Mouse (Mus musculus): ENCODE results near the gene Ube2e3. TPM values are rescaled to one million over a fixed set of nuclear protein-coding genes. Genes with fewer than 3 reads are reported as not detected.

Gene Ube2e3
- polyA plus RNA-seq (2012; rRNA removed): 15.6 and 15.8 TPM in 2 replicates

DNA sequence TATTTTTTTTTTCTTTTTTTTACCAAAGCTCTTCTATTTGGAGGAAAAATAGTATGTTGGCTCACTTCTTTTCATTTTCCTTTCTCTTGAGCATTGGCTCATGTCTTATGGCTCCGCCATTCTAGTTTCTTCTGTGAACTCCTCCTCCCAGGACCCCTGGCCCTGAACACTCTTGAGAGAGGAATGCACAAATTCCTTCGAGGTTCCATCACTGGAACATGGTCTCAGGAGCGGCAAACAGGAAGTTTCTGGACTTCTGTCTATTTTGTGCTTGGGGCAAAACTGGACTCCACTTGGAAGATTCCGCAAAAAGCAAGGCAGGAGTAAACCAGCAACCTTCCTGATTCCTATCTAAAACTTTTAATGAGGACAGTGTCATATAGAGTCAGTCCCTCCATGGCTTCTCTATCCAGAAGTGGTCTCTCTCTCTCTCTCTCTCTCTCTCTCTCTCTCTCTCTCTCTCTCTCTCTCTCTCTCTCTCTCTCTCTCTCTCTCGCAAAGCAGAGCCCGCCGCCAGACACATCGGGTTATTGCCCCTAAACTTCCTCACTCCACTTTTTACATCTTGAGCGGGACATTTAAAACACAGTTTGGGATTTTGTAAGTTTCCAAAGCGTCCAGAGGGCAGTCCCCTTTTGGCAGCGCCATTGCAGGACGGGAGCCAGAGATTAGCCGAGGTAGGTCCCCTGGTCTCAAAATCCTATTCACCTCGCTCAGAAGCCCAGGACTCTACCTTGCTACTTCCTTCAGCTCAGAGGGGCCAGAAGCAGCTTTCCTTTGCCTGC, at the start of gene Ube2e3:
Ube2e3 (plus strand) TSS at position 399 of the 785 bp plus-strand sequence.
- no peak for DNase-seq (ENCODE audit: low read depth, low spot score)
- WGBS: 14% methylated on average over 14 of the region's 14 CpGs

DNA sequence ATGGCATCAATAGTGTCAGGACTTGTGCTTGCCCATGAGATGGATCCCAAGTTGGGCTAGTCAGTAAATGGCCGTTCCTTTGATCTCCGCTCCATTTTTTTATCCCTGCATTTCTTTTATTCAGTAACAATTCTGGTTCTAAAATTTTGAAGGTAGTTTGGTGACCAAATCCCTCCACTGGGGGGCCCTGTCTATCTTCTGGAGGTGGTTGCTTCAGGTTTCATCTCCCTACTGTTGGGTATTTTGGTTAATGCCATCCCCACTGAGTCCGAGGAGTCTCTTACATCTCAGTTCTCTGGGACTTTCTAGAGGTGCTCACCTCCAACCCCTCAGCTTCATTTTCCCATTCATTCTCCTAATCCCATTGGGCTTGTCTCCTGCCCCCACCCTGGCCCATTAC, 38.0 kb upstream of the Ube2e3 start:
- WGBS: 95% methylated on average over 3 of the region's 3 CpGs
- no peak for DNase-seq (ENCODE audit: low read depth, low spot score)

DNA sequence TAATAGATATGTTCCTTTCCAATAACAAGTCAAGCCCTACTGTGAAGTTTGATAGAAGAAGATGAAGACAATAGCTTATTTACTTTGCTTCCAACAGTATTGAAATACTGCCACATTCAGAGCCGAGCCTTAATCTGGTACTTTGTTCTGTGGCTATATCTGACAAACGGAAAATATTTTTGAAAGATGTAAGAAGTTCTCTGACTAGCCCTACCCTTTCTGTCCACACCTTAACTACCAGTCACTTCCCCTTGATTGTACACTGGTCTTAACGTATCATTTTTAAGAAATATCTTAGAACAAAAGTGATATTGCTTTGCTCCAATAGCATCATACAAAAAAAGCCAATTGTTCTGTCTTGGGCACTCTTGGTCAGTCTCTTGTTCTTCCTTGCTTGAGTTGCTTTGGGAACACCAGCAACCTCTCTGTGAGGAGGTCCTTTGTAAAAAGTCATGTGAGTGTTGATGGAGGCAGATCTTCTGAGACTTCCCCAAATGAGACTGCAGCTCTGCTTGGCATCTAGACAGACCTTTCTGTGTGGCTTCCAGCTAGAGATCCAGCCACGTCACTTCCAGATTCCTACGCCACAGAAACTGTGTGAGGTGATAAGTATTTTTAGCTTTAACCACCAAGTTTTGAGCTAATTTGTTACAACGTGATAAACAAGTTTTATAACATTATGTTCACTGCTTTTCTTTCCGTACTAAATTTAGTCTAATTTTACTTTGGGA, 26.3 kb upstream of the Ube2e3 start:
- 75% methylated on average over 7 of the region's 7 CpGs for WGBS
- no peak for DNase-seq (ENCODE audit: low read depth, low spot score)

- no peak for DNase-seq (ENCODE audit: low read depth, low spot score)
- WGBS: 88% methylated on average over 5 of the region's 5 CpGs
Measured at GRCm38 (mm10) chr2:78844365-78844764, 23.6 kb upstream of the Ube2e3 start.

DNA sequence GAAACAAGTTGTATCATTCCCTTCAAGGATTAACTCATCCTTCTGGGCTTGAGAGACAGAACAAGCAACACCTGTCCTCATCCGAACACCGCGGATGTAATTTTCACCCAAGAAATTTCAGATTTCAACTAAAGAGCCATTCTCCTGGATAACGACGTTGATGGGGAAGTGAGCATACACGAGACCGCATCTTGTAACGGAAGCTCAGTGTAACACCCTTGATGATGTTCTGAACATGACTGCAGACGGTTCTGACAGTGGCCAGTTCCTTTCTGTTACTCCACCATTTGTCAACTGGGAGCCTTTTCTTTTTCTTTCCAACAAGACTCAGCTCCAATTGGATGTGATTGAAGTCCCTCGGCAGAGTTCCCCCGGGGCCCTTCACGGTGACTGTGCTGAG, 22.6 kb upstream of the Ube2e3 start:
- no peak for DNase-seq (ENCODE audit: low read depth, low spot score)
- WGBS: 89% methylated on average over 12 of the region's 12 CpGs

- 82% methylated on average over 10 of the region's 10 CpGs for WGBS
- DNase-seq (ENCODE audit: low read depth, low spot score): no peak
Measured at GRCm38 (mm10) chr2:78845717-78846116, 22.2 kb upstream of the Ube2e3 start.

DNA sequence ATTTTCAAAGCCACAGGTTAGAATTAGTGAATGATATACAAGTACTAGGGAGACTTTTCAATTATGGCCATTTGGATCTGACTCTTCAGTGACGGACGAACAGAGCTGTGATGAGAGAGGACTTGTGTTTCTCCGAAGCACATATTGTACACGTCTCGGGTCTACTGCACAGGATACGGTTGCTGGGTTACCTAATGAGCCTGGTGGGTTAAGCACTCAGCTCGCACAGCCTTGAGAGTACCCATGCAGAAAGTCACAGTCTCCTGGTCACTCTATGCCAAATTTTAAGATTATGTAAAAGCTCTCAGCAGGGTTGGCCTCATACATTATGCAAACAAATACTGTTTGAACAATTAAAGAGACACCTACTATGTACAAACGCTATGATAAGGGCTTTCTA, 13.6 kb upstream of the Ube2e3 start:
- WGBS: 86% methylated on average over 8 of the region's 8 CpGs
- DNase-seq (ENCODE audit: low read depth, low spot score): no peak

- DNase-seq (ENCODE audit: low read depth, low spot score): no peak
- 72% methylated on average over 6 of the region's 6 CpGs for WGBS
Measured at GRCm38 (mm10) chr2:78858628-78859027, 9.3 kb upstream of the Ube2e3 start.

GRCm38 (mm10) chr2:78859266-78860087, 8.4 kb upstream of the Ube2e3 start:
- 76% methylated on average over 12 of the region's 12 CpGs for WGBS

DNA sequence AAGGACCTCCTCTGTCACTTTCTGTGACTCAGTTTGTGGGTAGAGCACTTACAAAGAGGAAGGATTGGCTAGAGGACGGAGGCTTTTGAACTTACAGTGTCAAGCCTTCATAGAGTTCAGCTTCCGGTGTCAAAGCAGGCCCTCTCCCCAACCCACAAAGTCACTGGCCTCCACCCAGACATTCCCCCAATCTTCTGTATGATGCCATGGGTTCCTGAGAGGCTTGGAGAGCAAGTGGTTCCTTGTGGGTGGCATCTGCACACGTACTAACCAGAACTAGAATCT, 7.9 kb upstream of the Ube2e3 start:
- no peak for DNase-seq (ENCODE audit: low read depth, low spot score)
- WGBS: 90% methylated on average over 3 of the region's 3 CpGs

More at GRCm38 (mm10) chr2:78859266-78860087, 8.4 kb upstream of the Ube2e3 start:
- DNase-seq (ENCODE audit: low read depth, low spot score): no peak

GRCm38 (mm10) chr2:78864116-78864515, 3.8 kb upstream of the Ube2e3 start:
- 94% methylated on average over 3 of the region's 3 CpGs for WGBS
- DNase-seq (ENCODE audit: low read depth, low spot score): no peak

DNA sequence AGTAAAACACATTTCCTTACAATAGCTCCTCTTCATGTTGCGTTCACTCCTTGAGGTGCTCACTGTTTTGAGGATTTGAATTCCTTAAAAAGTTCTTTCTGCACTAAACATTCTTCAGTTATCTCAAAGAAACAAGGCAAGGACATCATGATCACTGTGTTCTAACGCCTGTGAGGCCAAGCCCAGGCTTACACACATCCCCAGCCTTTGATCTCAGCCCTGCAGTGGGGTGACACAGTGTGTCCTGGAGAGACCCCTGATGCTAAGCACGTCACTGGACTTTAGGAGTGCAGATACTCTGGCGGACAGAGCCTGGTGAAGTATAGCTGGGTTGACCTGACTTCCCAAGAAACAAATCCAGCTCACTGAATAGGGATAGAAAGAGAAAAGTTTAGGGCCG, 3.1 kb upstream of the Ube2e3 start:
- WGBS: 87% methylated on average over 5 of the region's 5 CpGs
- DNase-seq (ENCODE audit: low read depth, low spot score): no peak

- under 1% methylated on average over 34 of the region's 44 CpGs for WGBS
- no peak for DNase-seq (ENCODE audit: low read depth, low spot score)
Measured at GRCm38 (mm10) chr2:78868511-78868854, 559 bp downstream of the Ube2e3 start.

DNA sequence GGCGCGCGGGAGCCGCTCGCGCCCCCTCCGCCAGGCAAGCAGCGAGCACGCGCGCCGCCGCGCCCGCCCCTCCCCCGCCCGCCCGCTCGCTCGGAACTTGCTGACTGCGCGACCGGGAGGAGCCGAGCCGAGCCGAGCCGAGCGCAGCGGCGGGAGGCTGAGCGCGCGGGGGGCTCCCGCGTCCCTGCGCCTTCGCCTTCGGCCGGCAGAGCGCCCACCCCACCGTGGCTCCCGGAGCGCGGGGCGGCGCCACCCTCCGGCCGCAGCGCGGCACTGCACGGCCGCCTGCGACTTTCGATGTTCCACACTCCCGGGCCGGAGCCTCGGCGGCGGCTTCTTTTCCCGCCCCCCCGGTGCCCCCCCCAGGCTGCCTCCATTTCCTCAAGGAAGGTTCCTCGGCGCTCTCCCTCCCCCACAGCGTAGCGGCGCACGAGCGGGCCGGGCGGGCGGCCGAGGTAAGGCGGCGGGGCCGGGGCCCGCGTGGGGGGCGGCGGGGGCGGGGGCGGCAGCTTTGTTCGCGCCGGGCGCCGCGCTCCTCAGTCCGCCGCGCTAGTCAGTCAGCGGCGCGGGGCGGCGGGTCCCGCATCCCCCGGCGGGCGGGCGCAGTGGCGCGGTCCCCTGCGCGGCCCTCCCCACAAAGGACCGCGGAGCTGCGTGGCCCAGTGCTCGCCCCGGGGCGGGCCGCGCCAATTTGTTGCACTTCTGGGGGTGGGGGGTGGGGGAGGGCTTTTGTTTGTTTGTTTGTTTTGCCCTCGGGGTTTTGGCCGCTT, 1.2 kb downstream of the Ube2e3 start:
- no peak for DNase-seq (ENCODE audit: low read depth, low spot score)
- WGBS: 1% methylated on average over 107 of the region's 114 CpGs

DNA sequence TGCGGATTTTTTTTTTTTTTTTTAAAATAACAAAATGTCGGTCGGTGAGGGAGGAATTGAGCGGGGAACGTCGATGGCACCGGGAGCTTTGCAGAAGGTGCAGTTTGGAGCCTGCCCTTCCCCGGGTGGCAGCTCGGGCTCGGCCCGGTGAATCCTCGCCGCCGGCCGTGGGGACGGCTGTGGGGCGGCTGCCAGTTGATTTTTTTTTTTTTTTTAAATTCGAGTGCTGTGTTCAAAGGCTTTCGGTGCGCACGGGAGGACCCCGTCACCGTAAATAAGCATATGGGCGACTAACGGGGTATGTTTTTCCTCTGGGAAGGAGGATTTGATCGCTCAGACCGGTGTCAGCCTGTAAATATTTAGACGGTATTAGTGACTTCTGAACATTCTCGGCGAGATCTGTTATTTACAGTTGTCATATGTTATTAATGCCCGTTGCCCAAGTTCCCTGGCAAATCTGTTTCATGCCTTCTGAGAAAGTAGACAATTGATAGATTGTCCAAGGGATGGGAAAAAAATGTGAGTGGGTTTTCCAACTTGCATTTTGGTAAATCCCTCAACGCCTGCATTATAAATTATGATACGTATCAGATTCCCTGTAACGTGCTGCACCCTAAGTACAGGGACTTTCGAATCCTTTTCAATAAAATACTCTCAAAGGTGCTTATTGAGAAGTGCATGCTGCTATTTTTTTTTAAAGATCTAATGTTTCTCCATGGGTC, 2.0 kb downstream of the Ube2e3 start:
- DNase-seq (ENCODE audit: low read depth, low spot score): no peak
- WGBS: 1% methylated on average over 35 of the region's 35 CpGs

DNA sequence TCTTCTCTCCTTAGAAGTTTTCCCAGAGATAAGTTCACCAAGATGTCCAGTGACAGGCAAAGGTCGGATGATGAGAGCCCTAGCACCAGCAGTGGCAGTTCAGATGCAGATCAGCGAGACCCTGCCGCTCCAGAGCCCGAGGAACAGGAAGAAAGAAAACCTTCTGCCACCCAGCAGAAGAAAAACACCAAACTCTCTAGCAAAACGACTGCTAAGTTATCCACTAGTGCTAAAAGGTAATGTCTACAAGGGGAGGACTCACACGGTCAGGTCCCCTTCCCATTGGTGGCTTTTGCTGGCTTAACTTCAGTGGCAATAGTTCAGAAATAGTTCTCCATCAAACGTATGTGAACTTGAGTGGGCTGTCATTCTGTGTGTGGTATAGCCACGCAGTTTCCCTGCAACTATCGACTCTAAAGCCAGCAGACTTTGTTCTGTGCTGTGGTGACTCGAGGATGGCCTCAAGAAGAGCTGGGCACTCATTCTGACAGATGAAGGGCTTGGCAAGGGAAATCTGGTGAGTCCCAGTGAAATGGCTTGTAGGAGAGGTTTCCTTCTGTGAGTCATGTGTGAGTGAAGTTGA, 2.6 kb downstream of the Ube2e3 start:
- no peak for DNase-seq (ENCODE audit: low read depth, low spot score)
- 11% methylated on average over 10 of the region's 10 CpGs for WGBS

DNA sequence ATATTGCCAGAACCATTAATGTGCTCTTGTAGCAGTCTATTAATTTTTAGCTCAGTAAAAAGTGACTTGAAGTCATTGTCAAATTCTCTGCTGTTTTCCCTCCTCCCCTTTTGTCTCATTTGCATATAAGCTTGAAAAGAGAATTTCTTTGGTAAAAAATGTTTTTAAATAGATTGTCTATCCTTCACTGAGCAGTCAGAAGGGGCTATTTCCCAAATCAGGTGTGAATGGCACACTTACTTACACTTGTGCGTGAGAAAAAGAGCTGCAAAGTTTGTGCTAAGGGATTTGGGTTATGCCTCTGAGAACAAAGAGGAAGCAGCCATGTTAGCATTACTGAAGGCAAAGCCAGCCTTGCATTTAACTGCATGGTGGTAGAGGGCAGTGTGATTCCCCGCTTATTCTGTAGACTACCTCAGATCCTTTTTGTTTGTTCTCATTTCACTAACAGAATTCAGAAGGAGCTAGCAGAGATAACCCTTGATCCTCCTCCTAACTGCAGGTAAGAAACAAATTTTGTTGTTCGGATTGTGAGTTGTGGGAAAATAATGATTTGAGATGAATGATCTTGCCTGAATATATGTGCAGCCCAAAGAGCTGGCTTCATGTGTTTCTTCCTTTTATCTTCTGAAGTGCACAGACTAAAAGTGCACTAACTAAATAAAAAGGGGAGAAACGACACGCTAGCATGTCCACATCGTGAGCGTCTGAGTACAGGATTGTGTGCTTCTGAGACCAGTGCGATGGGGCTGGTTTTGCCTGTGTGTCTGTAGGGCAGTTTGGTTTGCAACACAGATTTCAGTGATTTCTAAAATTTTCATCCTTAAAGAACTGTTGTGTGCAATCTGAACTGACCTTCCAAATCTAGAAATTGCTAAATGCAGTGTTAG, 4.3 kb downstream of the Ube2e3 start:
- DNase-seq (ENCODE audit: low read depth, low spot score): no peak

DNA sequence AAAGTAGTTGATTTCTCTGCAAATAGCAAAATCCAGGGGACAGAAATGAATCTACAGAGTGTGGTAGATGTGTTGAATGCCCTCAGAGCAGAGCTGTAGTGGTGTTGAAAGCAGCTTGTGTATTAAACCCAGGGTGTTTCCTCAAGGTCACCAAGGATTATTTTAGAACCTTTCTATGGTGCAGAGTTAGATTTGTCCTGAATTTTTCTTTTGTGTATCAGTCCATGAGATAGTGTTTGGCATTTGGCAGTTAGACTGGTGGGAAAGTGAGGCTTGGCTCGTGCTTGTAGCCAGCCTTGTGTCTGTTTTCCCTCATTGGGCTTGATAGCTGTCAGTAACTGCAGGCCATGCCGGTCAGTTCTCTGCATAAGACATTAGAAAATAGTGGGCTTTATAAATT, 6.0 kb downstream of the Ube2e3 start:
- no peak for DNase-seq (ENCODE audit: low read depth, low spot score)
- 56% methylated on average over 2 of the region's 2 CpGs for WGBS

More for the DNA sequence above, 4.3 kb downstream of the Ube2e3 start:
- 41% methylated on average over 8 of the region's 8 CpGs for WGBS
